Mouse (Mus musculus): ENCODE results near the gene Gm20425.

The Gm20425 gene

DNA sequence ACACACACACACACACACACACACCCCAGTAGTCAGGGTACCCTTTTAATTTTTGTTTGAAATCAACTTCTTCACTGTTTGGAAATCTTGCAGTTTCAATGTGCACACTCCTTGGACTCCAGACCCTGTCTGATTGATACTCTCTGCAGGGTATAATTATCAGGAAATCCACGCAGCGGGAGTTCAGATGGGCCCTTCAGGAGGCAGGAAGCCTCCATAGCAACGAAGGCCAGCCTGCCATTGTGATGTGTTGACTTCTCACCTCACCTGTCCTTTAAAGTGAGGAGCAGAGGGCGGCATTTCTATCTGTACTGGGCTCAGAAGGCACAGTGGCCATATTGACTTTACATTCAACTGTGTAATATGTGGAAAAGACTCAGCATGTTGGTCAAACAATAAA is 45.3 kb downstream of the Gm20425 start:
- TF ChIP-seq NANOG (IDR thresholded peaks at IDR 0.05; ENCODE audit: borderline replicate concordance, low read length): peak; percentile 91
- TF ChIP-seq CTCF (conservative IDR thresholded peaks at IDR 0.05; ENCODE audit: low read length): no peak
- H3K9me3 ChIP-seq (ENCODE audit: low read length): no peaks in the 10 kb centered on the region
- peaks cover 65% of the 10 kb centered on the region for H3K4me1 ChIP-seq (replicated peaks; ENCODE audit: low read depth, low read length)
- no peak overlapping the region for H3K4me3 ChIP-seq (replicated peaks; ENCODE audit: low read length)
- H3K36me3 ChIP-seq (ENCODE audit: insufficient read depth, low read length): peaks cover 24% of the 10 kb centered on the region
- H3K27me3 ChIP-seq (ENCODE audit: insufficient read depth, low read length): peaks cover 19% of the 10 kb centered on the region

- Histone ChIP-seq H3K4me1 (replicated peaks; ENCODE audit: low read depth, low read length) (peaks cover 55% of the 10 kb centered on the region), H3K27me3 (ENCODE audit: insufficient read depth, low read length) (peaks cover 36% of the 10 kb centered on the region), H3K4me3 (replicated peaks; ENCODE audit: low read length) (no peak overlapping the region; the same call in 1 of the 2 replicates), H3K9me3 (ENCODE audit: low read length) (no peaks in the 10 kb centered on the region), H3K36me3 (ENCODE audit: insufficient read depth, low read length) (no peaks in the 10 kb centered on the region)
- no peak for TF ChIP-seq POU5F1 (IDR thresholded peaks at IDR 0.05; ENCODE audit: borderline replicate concordance, low read length)
- no peak for TF ChIP-seq CTCF (conservative IDR thresholded peaks at IDR 0.05; ENCODE audit: low read length)
- no peak for TF ChIP-seq NANOG (IDR thresholded peaks at IDR 0.05; ENCODE audit: borderline replicate concordance, low read length)
These were observed 48.2 kb downstream of the Gm20425 start for GRCm38 (mm10) chr9:103181886-103182285.

DNA sequence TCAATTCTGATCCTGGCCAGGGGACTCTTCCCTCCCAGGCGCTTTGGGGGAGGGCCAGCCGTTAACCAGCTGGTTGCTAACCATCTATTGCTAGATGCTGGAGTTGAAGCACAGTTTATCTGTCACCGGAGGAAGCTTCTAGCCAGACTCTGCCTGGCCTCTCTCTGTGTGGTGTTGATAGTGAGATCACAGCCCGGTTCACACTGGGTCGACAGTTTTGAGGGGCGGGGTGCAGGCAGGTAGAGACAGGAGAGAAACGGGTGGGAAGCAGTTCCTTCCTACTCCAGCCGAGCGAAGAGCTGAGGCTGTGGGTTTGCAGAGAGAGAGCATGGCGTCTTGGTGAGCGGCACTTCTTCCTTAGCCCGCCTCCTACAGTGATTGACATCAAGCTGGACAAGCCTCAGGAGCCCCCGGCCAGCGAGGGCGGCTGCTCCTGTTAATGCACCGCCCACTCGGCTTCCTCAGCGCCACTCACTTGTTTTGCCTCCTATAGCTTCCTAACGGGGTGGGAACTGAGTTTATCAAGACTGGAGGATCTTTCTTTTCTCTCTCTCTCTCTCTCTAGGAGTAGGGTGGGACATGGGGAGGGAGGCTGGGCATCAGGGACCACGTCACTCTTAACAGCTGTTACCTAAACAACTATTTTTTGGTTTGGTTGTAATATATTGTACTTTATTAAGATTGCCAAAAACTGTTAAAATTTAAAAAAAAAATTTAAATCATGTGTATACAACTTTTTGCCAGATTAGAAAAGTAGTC is 49.1 kb downstream of the Gm20425 start:
- no peaks in the 10 kb centered on the region for H3K9me3 ChIP-seq (ENCODE audit: low read length)
- peak overlapping the region; percentile 67 for H3K4me3 ChIP-seq (replicated peaks; ENCODE audit: low read length)
- no peaks in the 10 kb centered on the region for H3K36me3 ChIP-seq (ENCODE audit: insufficient read depth, low read length)
- peaks cover 36% of the 10 kb centered on the region for H3K27me3 ChIP-seq (ENCODE audit: insufficient read depth, low read length)
- TF ChIP-seq NANOG (IDR thresholded peaks at IDR 0.05; ENCODE audit: borderline replicate concordance, low read length) (no peak), POU5F1 (IDR thresholded peaks at IDR 0.05; ENCODE audit: borderline replicate concordance, low read length) (no peak), CTCF (conservative IDR thresholded peaks at IDR 0.05; ENCODE audit: low read length) (no peak)
- H3K4me1 ChIP-seq (replicated peaks; ENCODE audit: low read depth, low read length): peaks cover 53% of the 10 kb centered on the region

DNA sequence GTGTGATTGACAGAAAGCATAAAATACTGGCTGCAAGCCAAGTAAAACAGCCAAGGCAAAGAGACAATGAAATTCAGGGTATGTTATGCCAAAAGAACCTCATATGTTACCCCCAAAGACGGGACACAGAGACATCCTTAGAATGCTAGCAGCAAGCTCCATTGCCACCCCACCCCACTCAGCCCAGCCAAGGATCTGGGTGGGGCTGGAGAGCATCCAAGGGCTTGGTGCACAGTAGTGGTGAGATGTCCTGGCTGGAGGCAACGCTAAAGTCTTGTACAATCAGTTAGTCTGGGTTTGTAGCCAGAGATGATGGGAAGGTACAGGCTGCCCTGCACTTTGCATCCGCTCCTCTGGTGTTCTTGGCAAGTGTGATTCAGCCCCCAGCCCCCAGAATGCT is 49.8 kb downstream of the Gm20425 start:
- H3K27me3 ChIP-seq (ENCODE audit: insufficient read depth, low read length): peaks cover 36% of the 10 kb centered on the region
- H3K4me3 ChIP-seq (replicated peaks; ENCODE audit: low read length): peak overlapping the region; percentile 67
- H3K9me3 ChIP-seq (ENCODE audit: low read length): no peaks in the 10 kb centered on the region
- H3K4me1 ChIP-seq (replicated peaks; ENCODE audit: low read depth, low read length): peaks cover 55% of the 10 kb centered on the region
- no peaks in the 10 kb centered on the region for H3K36me3 ChIP-seq (ENCODE audit: insufficient read depth, low read length)
- no peak for TF ChIP-seq CTCF (conservative IDR thresholded peaks at IDR 0.05; ENCODE audit: low read length)
- TF ChIP-seq POU5F1 (IDR thresholded peaks at IDR 0.05; ENCODE audit: borderline replicate concordance, low read length): no peak
- no peak for TF ChIP-seq NANOG (IDR thresholded peaks at IDR 0.05; ENCODE audit: borderline replicate concordance, low read length)

DNA sequence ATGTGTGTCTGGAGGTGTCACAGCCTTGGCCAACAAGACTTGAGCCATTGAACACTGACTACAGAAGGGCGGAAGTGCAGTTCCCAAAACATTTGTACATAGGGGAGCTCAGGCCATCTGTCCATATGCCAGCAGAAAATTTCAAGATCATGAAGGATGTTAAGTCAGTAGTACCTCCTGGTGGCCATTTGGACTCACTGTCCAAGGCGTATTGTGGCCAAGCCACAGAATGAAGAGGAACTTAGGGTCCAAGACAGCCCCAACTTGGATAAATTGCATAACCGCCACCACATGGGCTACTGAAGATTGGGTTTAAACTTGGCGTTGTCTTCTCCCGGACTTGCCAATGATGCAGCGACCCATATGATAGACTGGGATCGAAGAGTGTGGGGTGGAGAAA is 54.4 kb downstream of the Gm20425 start:
- peaks cover 29% of the 10 kb centered on the region for H3K4me1 ChIP-seq (replicated peaks; ENCODE audit: low read depth, low read length)
- TF ChIP-seq POU5F1 (IDR thresholded peaks at IDR 0.05; ENCODE audit: borderline replicate concordance, low read length) (no peak), CTCF (conservative IDR thresholded peaks at IDR 0.05; ENCODE audit: low read length) (no peak), NANOG (IDR thresholded peaks at IDR 0.05; ENCODE audit: borderline replicate concordance, low read length) (no peak)
- H3K27me3 ChIP-seq (ENCODE audit: insufficient read depth, low read length): peaks cover 21% of the 10 kb centered on the region
- no peak overlapping the region; the same call in 1 of the 2 replicates for H3K4me3 ChIP-seq (replicated peaks; ENCODE audit: low read length)
- H3K9me3 ChIP-seq (ENCODE audit: low read length): no peaks in the 10 kb centered on the region
- H3K36me3 ChIP-seq (ENCODE audit: insufficient read depth, low read length): no peaks in the 10 kb centered on the region

DNA sequence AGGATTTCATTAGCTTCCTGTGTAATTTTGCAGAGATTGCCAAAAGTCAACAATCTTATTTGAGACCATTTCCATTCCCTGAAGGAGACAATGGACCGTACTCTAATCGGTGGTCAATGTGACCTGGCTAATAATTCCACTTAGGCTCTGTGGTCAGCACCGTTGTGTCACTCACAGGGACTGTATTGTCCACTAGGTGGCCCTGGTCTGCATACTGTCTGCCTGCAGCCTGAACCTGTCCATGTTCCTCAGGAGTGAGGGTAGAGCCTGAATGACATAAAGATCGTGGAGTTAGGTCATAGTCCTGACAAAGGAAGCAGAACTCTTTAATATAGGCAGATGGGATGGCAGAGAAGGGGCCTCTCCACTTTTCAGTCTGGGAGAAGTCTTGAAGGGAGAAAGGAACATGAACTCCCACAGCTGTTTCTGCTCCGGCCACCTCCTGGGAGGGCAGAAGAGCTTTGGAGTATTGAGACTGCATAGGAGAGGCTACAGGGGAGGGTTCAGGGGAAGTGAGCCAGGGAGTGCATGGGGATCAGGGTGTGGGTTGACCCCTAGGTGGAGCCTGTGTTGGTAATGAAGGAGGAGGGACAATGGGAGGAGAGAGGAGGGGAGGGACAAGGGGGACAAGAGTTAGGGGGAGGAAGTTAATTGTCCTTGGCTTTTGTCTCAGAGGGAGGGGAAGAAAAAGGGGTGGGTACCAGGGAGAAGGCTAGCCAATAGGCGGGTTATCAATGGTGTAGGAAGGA is 55.2 kb downstream of the Gm20425 start:
- Histone ChIP-seq H3K4me3 (replicated peaks; ENCODE audit: low read length) (no peak overlapping the region), H3K9me3 (ENCODE audit: low read length) (no peaks in the 10 kb centered on the region), H3K27me3 (ENCODE audit: insufficient read depth, low read length) (peaks cover 25% of the 10 kb centered on the region), H3K36me3 (ENCODE audit: insufficient read depth, low read length) (no peaks in the 10 kb centered on the region), H3K4me1 (replicated peaks; ENCODE audit: low read depth, low read length) (peaks cover 21% of the 10 kb centered on the region)
- TF ChIP-seq POU5F1 (IDR thresholded peaks at IDR 0.05; ENCODE audit: borderline replicate concordance, low read length) (no peak), NANOG (IDR thresholded peaks at IDR 0.05; ENCODE audit: borderline replicate concordance, low read length) (no peak), CTCF (conservative IDR thresholded peaks at IDR 0.05; ENCODE audit: low read length) (peak; percentile 21; the same call in 1 of the 2 replicates)

DNA sequence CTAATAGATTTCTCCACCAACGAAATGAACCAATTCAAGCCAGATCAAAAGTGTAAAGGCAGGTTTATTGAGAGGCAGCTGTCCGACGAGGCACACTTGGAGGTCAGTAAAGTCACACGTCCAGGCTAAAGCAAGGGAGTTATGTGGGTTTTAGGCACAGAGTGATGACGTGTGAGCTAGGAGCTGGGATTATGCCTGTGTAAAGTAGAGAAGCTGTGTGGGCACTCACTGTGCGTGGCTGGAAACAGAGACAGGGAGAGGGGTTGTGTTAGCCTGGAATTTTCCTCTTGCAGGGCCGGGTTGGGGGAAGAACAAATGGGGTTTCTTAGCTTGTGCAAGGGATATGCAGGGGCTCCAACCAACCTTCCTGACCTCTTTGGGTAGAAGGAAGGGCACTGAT is 61.3 kb downstream of the Gm20425 start:
- peaks cover 49% of the 10 kb centered on the region for H3K27me3 ChIP-seq (ENCODE audit: insufficient read depth, low read length)
- peaks cover 15% of the 10 kb centered on the region for H3K4me1 ChIP-seq (replicated peaks; ENCODE audit: low read depth, low read length)
- TF ChIP-seq NANOG (IDR thresholded peaks at IDR 0.05; ENCODE audit: borderline replicate concordance, low read length) (no peak), POU5F1 (IDR thresholded peaks at IDR 0.05; ENCODE audit: borderline replicate concordance, low read length) (no peak), CTCF (conservative IDR thresholded peaks at IDR 0.05; ENCODE audit: low read length) (no peak)
- H3K4me3 ChIP-seq (replicated peaks; ENCODE audit: low read length): no peak overlapping the region
- H3K9me3 ChIP-seq (ENCODE audit: low read length): no peaks in the 10 kb centered on the region
- H3K36me3 ChIP-seq (ENCODE audit: insufficient read depth, low read length): no peaks in the 10 kb centered on the region

GRCm38 (mm10) chr9:103168046-103168445 is 62.1 kb downstream of the Gm20425 start:
- Histone ChIP-seq H3K36me3 (ENCODE audit: insufficient read depth, low read length) (no peaks in the 10 kb centered on the region), H3K4me1 (replicated peaks; ENCODE audit: low read depth, low read length) (peaks cover 22% of the 10 kb centered on the region), H3K27me3 (ENCODE audit: insufficient read depth, low read length) (peaks cover 55% of the 10 kb centered on the region), H3K9me3 (ENCODE audit: low read length) (no peaks in the 10 kb centered on the region), H3K4me3 (replicated peaks; ENCODE audit: low read length) (no peak overlapping the region; the same call in 1 of the 2 replicates)
- TF ChIP-seq NANOG (IDR thresholded peaks at IDR 0.05; ENCODE audit: borderline replicate concordance, low read length): no peak
- no peak for TF ChIP-seq POU5F1 (IDR thresholded peaks at IDR 0.05; ENCODE audit: borderline replicate concordance, low read length)
- no peak for TF ChIP-seq CTCF (conservative IDR thresholded peaks at IDR 0.05; ENCODE audit: low read length)
